Mouse (Mus musculus) Muller cell, postnatal 12 days (primary cell): ENCODE data around the gene Fam193a.

ENCODE experiments used
- DNase-seq: peaks from one replicate; pipeline ENCODE4 v3.0.0-alpha.2; 2015; ENCODE audit errors: inconsistent ontology term

Fam193a gene

GRCm38 (mm10) chr5:34381700-34382099 is 12.0 kb downstream of the Fam193a start:
- no peak for DNase-seq

- no peak for DNase-seq
These were observed 15.9 kb downstream of the Fam193a start for GRCm38 (mm10) chr5:34385616-34386015.

DNA sequence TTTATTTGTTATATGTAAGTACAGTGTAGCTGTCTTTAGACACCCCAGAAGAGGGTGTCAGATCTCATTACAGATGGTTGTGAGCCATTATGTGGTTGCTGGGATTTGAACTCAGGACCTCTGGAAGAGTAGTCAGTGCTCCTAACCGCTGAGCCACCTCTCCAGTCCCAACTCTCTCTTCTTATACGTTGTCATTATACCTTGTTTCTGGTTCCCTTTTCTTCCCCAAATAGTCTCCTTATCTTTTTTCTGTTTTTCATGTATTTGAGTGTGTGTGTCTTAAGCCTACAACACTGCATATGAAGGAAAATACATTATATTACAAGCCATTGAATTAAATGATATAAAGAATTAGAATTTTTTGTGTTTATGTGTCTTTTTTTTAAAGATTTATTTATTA is 17.0 kb downstream of the Fam193a start:
- no peak for DNase-seq

- no peak for DNase-seq
These were observed 23.5 kb downstream of the Fam193a start for GRCm38 (mm10) chr5:34393251-34393650.

DNA sequence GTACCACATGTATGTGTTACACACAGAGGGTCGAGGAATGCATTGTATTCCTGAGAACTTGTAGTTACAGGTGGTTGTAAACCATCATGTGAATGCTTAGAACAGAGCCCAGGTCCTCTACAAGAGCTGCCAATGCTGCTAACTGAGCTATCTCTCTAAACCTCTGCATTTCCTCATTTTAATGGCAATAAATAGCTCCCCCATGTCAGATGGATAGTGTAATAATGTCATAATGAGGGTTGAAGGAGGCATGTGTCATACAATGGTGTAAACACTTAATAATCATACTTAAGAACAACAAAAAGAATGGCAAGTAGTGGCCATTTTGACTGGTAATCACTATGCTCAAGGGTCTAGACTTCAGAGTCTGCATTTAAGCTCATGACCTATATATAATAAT is 25.6 kb downstream of the Fam193a start:
- DNase-seq: no peak

GRCm38 (mm10) chr5:34395850-34396540 is 26.3 kb downstream of the Fam193a start:
- DNase-seq: no peak

GRCm38 (mm10) chr5:34397866-34398265 is 28.1 kb downstream of the Fam193a start:
- no peak for DNase-seq

DNA sequence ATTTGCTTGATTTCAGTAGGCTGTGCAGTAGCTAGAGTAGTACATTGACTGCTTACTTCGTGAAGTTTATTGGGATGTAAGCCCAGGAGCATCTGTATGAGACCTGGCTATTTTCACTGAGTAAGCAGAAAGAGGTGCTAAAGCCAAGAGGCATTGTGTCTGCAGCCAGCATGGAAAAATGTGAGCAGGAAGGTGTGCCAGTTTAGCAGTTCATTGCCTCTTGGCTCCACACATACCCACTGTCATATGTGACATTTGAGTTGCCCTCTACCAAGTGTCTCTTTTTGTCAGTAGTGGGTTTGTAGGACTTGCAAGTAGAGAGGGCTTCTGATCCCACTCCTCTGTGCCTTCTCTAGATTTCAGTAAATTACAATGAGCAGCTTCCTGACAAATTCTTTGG is 28.6 kb downstream of the Fam193a start:
- no peak for DNase-seq

DNA sequence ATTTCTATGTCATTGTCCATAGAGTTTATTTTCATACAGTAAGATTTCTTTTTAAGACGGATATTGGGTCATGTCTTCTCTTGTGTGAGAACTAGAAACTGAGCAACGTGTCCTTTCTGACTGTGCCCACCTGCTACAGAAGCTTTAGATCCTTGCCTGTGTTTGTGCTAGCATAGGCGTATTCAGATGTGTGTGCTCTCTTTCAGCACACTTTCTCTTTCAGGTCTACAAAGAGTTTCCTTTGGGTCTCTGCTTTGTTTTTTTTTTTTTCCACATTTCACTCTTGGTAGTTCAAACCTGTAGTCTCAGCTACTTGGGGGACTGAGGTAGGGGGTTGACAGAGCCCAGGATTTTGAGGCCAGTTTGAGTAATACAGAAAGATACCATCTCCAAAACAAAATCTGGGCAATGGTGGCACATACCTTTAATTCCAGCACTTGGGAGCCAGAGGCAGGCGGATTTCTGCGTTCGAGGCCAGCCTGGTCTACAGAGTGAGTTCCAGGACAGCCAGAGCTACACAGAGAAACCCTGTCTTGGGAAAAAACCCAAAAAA is 37.7 kb downstream of the Fam193a start:
- DNase-seq: no peak

GRCm38 (mm10) chr5:34409002-34409401 is 39.3 kb downstream of the Fam193a start:
- no peak for DNase-seq

- no peak for DNase-seq
These were observed 41.1 kb downstream of the Fam193a start for GRCm38 (mm10) chr5:34410819-34411218.

- no peak for DNase-seq
These were observed 44.2 kb downstream of the Fam193a start for GRCm38 (mm10) chr5:34413921-34414320.

GRCm38 (mm10) chr5:34417251-34418008 is 47.7 kb downstream of the Fam193a start:
- no peak for DNase-seq

GRCm38 (mm10) chr5:34419188-34419587 is 49.5 kb downstream of the Fam193a start:
- DNase-seq: no peak

DNA sequence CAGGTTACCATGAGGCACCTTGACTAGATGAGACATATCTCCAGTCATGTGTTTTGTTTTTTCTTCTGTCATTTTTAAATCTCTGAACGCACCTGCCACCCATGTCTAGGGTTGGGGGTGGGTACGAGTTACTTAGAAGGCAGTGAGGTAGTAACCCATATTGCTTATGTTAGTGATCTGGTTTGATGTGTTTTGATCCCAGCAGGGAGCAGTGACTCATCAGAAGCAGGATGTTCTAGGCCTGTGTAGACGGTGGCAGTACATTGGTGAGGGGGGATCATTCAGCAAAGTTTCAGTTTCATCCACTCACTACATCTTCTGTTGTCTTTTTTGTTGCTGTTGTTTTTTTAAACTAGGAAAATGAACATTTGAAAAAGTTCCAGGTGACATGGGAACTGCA is 61.0 kb downstream of the Fam193a start:
- DNase-seq: peak; percentile 16

DNA sequence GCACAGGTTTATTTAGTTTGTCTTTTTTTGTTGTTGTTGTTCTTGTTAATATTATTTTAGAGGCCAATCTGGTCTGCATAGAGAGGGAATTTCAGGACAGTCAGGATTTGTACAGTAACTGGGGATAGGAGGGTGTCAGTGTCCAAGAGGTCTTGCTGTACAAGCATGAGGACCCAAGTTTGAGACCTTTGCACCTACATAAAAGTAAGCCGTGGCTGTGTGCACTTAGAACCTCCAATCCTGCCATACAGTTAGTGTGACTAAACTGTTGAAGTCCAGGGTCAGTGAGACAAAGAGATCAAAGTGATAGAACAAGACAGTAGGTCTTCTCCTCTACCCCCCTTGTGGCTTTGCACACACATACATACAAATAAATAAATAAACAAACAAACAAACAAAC is 64.1 kb downstream of the Fam193a start:
- no peak for DNase-seq

GRCm38 (mm10) chr5:34434241-34434640 is 64.5 kb downstream of the Fam193a start:
- DNase-seq: no peak

- DNase-seq: no peak
These were observed 68.3 kb downstream of the Fam193a start for GRCm38 (mm10) chr5:34438052-34438451.

- DNase-seq: no peak
These were observed 68.9 kb downstream of the Fam193a start for GRCm38 (mm10) chr5:34438659-34439058.

DNA sequence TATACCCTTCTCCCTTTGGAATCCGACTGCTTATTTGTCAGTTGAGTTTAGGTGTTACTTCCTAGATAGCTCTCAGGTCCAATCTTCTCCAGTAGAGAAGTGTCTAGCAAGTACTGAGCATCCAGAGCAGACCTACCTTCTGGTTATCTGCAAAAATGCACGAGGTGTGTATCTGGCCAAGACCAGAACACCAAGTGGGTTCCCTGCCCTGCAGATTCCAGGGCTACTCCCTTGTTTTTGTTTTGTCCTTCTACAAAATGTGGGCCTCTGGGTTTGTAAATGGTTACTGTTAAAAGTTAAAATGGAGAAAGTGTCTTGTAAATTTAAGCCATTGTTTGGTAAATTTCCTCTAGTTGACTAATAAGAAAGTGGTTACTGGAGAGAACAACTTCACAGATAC is 70.0 kb downstream of the Fam193a start:
- DNase-seq: no peak

- DNase-seq: no peak
These were observed 72.1 kb downstream of the Fam193a start for GRCm38 (mm10) chr5:34441797-34442196.

GRCm38 (mm10) chr5:34446207-34446606 is 76.5 kb downstream of the Fam193a start:
- no peak for DNase-seq

DNA sequence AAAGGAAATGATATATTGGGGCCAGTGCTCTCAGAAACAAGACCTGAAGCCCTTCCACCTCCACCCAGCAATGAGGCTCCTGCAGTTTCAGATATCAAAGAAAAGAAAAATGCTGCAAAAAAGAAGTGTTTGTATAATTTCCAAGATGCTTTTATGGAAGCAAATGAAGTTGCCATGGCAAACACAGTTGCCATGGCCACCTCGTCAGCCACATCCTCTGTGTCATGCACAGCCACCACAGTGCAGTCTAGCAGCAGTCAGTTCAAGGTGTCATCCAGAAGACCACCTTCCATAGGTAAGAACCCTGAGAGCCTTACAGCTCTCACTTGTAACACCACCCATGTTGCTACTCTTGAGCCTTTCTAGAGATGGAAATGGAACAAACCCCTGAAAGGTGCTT is 89.3 kb downstream of the Fam193a start:
- DNase-seq: no peak
